Mouse (Mus musculus): ENCODE data around the gene Plekhf1. TPM values are rescaled to one million over a fixed set of nuclear protein-coding genes. Genes with fewer than 3 reads are reported as not detected.

Plekhf1 gene
- polyA plus RNA-seq, 1 experiment, result 1.6 TPM

DNA sequence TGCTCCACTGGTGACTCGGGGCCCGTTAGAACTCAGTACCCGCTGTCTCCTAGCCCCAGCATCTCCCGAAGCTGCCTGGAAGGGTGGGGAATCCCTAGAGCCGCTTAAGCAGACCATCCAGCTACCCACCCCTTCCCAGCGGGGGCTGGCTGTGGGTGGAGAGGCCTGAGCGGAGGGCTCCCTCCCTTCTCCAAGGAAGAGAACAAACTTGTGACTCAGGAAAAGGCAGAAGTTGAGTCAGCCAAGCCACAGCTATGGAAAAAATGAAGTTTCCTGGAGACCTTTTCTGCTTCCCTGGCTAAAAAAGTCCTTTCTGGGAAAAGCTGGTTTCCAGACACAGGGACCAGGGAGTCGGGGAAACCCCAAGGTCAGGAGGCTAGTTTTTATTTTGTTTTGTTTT is 2.5 kb upstream of the Plekhf1 start:
- Histone ChIP-seq H3K36me3 (ENCODE audit: control insufficient read depth, insufficient read depth, low read length) (no peaks in the 10 kb centered on the region), H3K4me3 (ENCODE audit: extremely low read depth, insufficient read depth, insufficient read length) (no peak overlapping the region), H3K4me1 (ENCODE audit: control insufficient read depth, insufficient read depth, insufficient read length) (peaks cover 11% of the 10 kb centered on the region; the same call in 1 of the 2 replicates), H3K27me3 (ENCODE audit: control insufficient read depth, insufficient read depth, low read length) (no peaks in the 10 kb centered on the region), H3K27ac (ENCODE audit: insufficient read depth, low read length) (no peak overlapping the region)
- no peak for DNase-seq (ENCODE audit: low read depth in 1 of 2, low spot score in 2 of 2)
- WGBS, result 47% methylated on average over 8 of the region's 8 CpGs
- TF ChIP-seq POLR2A (IDR thresholded peaks at IDR 0.05; ENCODE audit: low read depth, low read length), result no peak
- TF ChIP-seq CTCF (IDR thresholded peaks at IDR 0.05; ENCODE audit: extremely low read depth, insufficient read depth, insufficient read length, insufficient replicate concordance), result no peak

- no peak for DNase-seq (ENCODE audit: low read depth in 1 of 2, low spot score in 2 of 2)
- WGBS, result 38% methylated on average over 8 of the region's 8 CpGs
- no peak overlapping the region for H3K4me3 ChIP-seq (ENCODE audit: extremely low read depth, insufficient read depth, insufficient read length)
- no peak for TF ChIP-seq CTCF (IDR thresholded peaks at IDR 0.05; ENCODE audit: extremely low read depth, insufficient read depth, insufficient read length, insufficient replicate concordance)
- no peak for TF ChIP-seq POLR2A (IDR thresholded peaks at IDR 0.05; ENCODE audit: low read depth, low read length)
- no peak overlapping the region for H3K27ac ChIP-seq (ENCODE audit: insufficient read depth, low read length)
- H3K36me3 ChIP-seq (ENCODE audit: control insufficient read depth, insufficient read depth, low read length), result no peaks in the 10 kb centered on the region
- peaks cover 11% of the 10 kb centered on the region; the same call in 1 of the 2 replicates for H3K4me1 ChIP-seq (ENCODE audit: control insufficient read depth, insufficient read depth, insufficient read length)
- H3K27me3 ChIP-seq (ENCODE audit: control insufficient read depth, insufficient read depth, low read length), result no peaks in the 10 kb centered on the region
Observed at GRCm38 (mm10) chr7:38228329-38228728, 513 bp upstream of the Plekhf1 start.

- H3K4me3 ChIP-seq (ENCODE audit: extremely low read depth, insufficient read depth, insufficient read length), result peak overlapping the region; percentile 63
- 2% methylated on average over 25 of the region's 25 CpGs for WGBS
- peaks cover 11% of the 10 kb centered on the region; the same call in 1 of the 2 replicates for H3K4me1 ChIP-seq (ENCODE audit: control insufficient read depth, insufficient read depth, insufficient read length)
- no peaks in the 10 kb centered on the region for H3K27me3 ChIP-seq (ENCODE audit: control insufficient read depth, insufficient read depth, low read length)
- peak overlapping the region; percentile 17 for H3K27ac ChIP-seq (ENCODE audit: insufficient read depth, low read length)
- DNase-seq (ENCODE audit: low read depth in 1 of 2, low spot score in 2 of 2), result no peak
- TF ChIP-seq POLR2A (IDR thresholded peaks at IDR 0.05; ENCODE audit: low read depth, low read length) (no peak), CTCF (IDR thresholded peaks at IDR 0.05; ENCODE audit: extremely low read depth, insufficient read depth, insufficient read length, insufficient replicate concordance) (no peak)
- no peaks in the 10 kb centered on the region for H3K36me3 ChIP-seq (ENCODE audit: control insufficient read depth, insufficient read depth, low read length)
Observed at GRCm38 (mm10) chr7:38227181-38227899, 476 bp downstream of the Plekhf1 start.

DNA sequence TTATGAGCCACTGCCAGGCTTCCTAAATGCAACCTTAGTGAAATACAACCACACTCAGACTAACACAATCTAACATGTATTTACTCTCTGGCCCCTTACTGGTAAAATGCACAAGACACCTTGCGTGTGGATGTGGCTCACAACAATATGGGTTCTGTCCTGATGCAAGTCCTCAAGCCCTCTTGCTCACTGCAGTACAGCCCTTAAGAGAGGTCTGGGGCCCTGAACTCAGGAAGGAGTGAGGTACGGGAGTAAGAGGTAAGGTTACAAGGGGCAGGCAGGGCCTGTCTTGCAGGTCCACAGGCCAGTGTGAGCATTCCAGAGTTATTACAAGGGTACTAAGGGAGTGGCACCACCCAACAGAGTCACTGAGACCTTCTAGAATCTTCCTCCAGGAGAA is 1.6 kb downstream of the Plekhf1 start:
- H3K27me3 ChIP-seq (ENCODE audit: control insufficient read depth, insufficient read depth, low read length), result no peaks in the 10 kb centered on the region
- peaks cover 11% of the 10 kb centered on the region; the same call in 1 of the 2 replicates for H3K4me1 ChIP-seq (ENCODE audit: control insufficient read depth, insufficient read depth, insufficient read length)
- no peak overlapping the region for H3K4me3 ChIP-seq (ENCODE audit: extremely low read depth, insufficient read depth, insufficient read length)
- TF ChIP-seq POLR2A (IDR thresholded peaks at IDR 0.05; ENCODE audit: low read depth, low read length) (no peak), CTCF (IDR thresholded peaks at IDR 0.05; ENCODE audit: extremely low read depth, insufficient read depth, insufficient read length, insufficient replicate concordance) (no peak)
- no peak for DNase-seq (ENCODE audit: low read depth in 1 of 2, low spot score in 2 of 2)
- 85% methylated on average over 2 of the region's 2 CpGs for WGBS
- no peak overlapping the region for H3K27ac ChIP-seq (ENCODE audit: insufficient read depth, low read length)
- no peaks in the 10 kb centered on the region for H3K36me3 ChIP-seq (ENCODE audit: control insufficient read depth, insufficient read depth, low read length)

DNA sequence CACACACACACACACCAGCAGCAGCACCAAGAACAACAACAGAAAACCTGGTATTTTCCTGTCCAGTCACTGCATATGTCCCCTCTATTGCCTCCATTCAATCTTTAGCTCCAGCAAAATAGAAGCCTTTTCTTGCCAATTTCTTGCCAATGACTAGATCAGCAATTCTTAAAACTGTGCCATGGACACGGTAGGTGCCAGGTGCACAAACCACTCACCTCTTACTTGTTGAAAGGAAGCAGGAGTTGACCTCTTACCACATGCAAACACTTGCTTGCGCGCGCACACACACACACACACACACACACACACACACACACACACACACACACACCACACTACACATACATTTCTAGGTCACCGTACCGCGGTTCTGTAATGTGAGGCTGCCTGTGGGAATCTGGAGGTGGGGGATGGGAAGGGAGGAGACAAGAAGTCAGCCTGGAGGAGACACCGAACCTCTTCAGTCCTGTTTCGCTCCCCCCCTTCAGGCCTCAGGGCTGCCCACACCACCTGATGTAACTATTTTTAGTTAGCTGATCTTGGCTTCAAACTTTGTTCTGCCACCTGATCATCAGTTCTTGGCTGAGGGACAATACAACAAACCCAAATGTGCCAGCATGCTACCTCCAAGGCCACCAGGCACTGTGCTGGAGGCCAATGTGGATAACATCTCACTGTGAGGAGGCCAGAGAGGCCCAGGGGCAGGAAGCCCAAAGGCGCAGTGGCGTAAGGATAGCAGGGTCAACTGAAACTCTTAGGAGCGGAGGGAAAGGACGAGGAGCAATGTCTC is 3.0 kb downstream of the Plekhf1 start:
- Histone ChIP-seq H3K27ac (ENCODE audit: insufficient read depth, low read length) (no peak overlapping the region), H3K36me3 (ENCODE audit: control insufficient read depth, insufficient read depth, low read length) (no peaks in the 10 kb centered on the region), H3K27me3 (ENCODE audit: control insufficient read depth, insufficient read depth, low read length) (no peaks in the 10 kb centered on the region), H3K4me1 (ENCODE audit: control insufficient read depth, insufficient read depth, insufficient read length) (peaks cover 11% of the 10 kb centered on the region; the same call in 1 of the 2 replicates), H3K4me3 (ENCODE audit: extremely low read depth, insufficient read depth, insufficient read length) (no peak overlapping the region)
- TF ChIP-seq POLR2A (IDR thresholded peaks at IDR 0.05; ENCODE audit: low read depth, low read length) (no peak), CTCF (IDR thresholded peaks at IDR 0.05; ENCODE audit: extremely low read depth, insufficient read depth, insufficient read length, insufficient replicate concordance) (no peak)
- WGBS, result 76% methylated on average over 13 of the region's 13 CpGs
- no peak for DNase-seq (ENCODE audit: low read depth in 1 of 2, low spot score in 2 of 2)

GRCm38 (mm10) chr7:38220866-38221265 is 7.0 kb downstream of the Plekhf1 start:
- TF ChIP-seq POLR2A (IDR thresholded peaks at IDR 0.05; ENCODE audit: low read depth, low read length) (no peak), CTCF (IDR thresholded peaks at IDR 0.05; ENCODE audit: extremely low read depth, insufficient read depth, insufficient read length, insufficient replicate concordance) (no peak)
- Histone ChIP-seq H3K4me3 (ENCODE audit: extremely low read depth, insufficient read depth, insufficient read length) (no peak overlapping the region), H3K36me3 (ENCODE audit: control insufficient read depth, insufficient read depth, low read length) (no peaks in the 10 kb centered on the region), H3K4me1 (ENCODE audit: control insufficient read depth, insufficient read depth, insufficient read length) (no peaks in the 10 kb centered on the region), H3K27me3 (ENCODE audit: control insufficient read depth, insufficient read depth, low read length) (no peaks in the 10 kb centered on the region), H3K27ac (ENCODE audit: insufficient read depth, low read length) (no peak overlapping the region)
- DNase-seq (ENCODE audit: low read depth in 1 of 2, low spot score in 2 of 2), result no peak
- WGBS, result 96% methylated on average over 7 of the region's 7 CpGs
